Mouse (Mus musculus) central nervous system, embryonic 14 days (tissue): ENCODE results near the gene Nfic. TPM values are rescaled to one million over a fixed set of nuclear protein-coding genes. Genes with fewer than 3 reads are reported as not detected.

Source experiments
- polyA plus RNA-seq: library from polyadenylated mRNA; depleted of rRNA; stranded (reverse); fragments of >200 nt; gene quantifications from 2 replicates; pipeline ENCODE4 v1.2.3, GENCODE M21; 2012; rRNA removed

The Nfic gene
- polyA plus RNA-seq = 11.0 and 17.7 TPM in 2 replicates

DNA sequence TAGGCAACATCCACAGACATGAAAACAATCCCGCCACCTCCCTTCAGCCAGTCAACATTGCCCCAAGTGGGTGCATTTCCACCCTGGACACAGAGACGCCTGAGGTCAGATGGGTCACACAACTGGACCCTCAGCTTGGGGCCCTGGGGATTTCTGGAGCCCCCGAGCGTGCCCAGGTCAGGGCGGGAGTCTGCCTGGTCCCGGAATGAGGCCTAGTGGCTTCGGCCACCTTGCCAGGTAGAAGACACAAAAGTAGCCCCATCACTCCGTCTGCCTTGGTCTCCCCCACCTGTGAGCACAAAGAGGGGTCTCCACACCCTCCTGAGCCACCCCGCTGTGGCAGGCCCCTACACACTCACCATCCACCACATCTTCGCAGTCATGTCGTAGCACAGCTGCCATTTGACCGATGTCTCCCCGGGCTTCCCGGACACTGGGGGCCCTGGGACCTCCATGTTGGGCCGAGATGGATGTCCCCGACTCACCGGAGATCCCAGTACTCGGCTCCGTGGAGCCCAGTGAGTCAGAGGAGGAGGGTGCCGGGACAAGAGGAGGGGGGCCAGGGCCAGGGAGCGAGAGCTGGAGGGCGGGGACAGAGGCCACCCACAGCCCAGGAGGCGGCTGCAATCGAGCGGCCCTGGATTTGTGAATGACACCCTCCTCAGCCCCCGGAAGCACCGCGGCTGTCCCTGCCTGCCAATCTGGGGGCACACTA lies at the start of gene Nfic:
Gene Nfic, minus strand, starts transcription at position 455 of the 715 bp plus-strand sequence.

GRCm38 (mm10) chr10:81500032-81500431 lies 44.6 kb upstream of the Nfic start, which contains the start of gene S1pr4:
Gene S1pr4, minus strand, starts transcription at chr10:81500132.

GRCm38 (mm10) chr10:81496264-81496901 lies 40.9 kb upstream of the Nfic start, which contains the start of gene Ncln:
Gene Ncln, minus strand, starts transcription at chr10:81496392.

DNA sequence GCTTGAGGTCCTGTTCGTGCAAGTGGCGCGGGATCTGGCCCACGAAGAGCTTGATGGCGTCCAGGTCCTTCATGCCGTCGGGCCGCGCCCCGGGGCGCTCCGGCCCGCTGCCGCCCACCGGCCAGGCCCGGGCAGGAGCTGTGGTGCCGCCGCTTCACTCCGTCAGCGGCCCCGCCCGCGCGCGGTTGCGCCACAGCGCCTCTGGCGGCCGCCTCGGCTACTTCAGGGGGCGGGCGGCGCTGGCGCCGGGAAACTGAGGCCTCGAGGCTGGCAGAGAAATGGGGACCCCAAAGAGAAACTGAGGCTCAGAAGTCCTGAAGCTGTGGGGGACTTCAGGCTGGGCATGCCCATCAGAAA lies 27.1 kb upstream of the Nfic start, which contains the start of gene Celf5:
Gene Celf5, minus strand, starts transcription at position 177 of the 357 bp plus-strand sequence.

GRCm38 (mm10) chr10:81392781-81393185 lies 62.7 kb downstream of the Nfic start, which contains the start of gene Smim24:
Gene Smim24, plus strand, starts transcription at chr10:81393051.

DNA sequence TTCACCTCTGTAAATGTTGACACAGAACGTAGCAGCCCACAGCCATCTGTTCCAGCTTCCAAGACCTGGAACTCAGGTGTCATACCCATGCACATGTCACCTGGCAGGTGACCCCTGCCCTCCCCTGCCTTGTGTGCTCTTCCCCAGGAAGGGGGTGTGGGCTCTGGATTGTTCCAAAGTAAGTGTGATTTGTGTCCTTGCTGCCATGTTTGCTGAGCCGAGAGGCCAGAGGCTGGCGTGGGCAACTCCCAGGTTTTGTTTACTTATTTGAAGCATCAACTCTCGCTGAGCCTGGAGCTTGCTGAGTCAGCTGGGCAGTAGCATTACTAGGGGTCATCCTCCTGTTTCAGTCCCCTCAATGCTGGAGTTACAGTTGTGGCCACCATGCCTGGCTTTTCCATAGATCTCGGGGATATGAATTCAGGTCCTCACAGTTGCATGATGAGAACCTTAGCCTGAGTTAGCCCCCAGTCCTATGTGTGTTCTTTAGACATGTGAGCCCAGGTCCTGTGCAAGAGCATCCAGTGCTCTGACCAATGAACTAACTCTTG lies 66.9 kb downstream of the Nfic start, which contains the start of gene Gm48552:
Gene Gm48552, plus strand, starts transcription at position 501 of the 551 bp plus-strand sequence.

GRCm38 (mm10) chr10:81383802-81384604 lies 71.4 kb downstream of the Nfic start, which contains the start of the genes Dohh and Gm48551:
Gene Dohh, plus strand, starts transcription at chr10:81384428.
Gene Gm48551, plus strand, starts transcription at chr10:81384466.

DNA sequence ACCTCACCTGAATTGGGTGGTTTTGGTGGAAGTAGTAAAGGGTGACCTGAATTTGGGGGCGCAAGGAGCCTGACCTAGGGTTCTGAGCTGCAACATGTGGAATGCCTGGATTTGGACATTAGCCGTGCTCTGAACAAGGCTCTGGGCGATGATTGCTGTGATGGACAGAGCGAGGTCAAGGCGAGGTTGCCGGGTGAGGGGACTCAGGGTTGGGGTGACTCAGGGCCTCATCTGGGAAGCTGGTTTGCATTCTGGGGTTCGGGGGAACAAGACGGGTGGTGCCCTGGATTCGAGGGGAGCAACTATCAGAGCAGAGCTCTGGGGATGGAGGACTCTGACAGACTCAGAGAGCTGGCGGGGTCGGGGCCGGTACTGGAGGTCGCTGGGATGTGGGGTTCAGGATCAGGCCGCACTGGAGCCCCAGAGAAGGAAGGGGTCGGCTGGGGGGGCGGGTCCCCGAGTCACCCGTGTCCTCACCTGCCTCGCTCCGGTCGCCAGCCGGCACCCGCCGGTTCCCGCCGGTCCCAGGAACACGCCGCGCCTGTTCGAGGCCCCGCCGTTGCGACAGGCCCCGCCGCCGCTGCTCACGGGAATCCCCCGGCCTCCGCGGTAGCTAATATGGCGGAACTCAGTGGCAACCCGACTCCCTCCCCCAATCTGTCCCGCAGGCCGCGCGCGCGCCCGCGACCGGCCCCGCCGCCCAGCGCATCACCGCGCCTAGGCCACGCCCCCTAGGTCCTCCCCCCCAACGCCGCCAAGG lies 77.5 kb downstream of the Nfic start, which contains the start of gene Fzr1:
Gene Fzr1, minus strand, starts transcription at position 724 of the 760 bp plus-strand sequence.

GRCm38 (mm10) chr10:81365672-81366476 lies 89.6 kb downstream of the Nfic start, which contains the start of gene 4930404N11Rik:
Gene 4930404N11Rik, minus strand, starts transcription at chr10:81365816.

GRCm38 (mm10) chr10:81356991-81357844 lies 98.2 kb downstream of the Nfic start, which contains the start of gene Mfsd12:
Gene Mfsd12, plus strand, starts transcription at chr10:81357491.

DNA sequence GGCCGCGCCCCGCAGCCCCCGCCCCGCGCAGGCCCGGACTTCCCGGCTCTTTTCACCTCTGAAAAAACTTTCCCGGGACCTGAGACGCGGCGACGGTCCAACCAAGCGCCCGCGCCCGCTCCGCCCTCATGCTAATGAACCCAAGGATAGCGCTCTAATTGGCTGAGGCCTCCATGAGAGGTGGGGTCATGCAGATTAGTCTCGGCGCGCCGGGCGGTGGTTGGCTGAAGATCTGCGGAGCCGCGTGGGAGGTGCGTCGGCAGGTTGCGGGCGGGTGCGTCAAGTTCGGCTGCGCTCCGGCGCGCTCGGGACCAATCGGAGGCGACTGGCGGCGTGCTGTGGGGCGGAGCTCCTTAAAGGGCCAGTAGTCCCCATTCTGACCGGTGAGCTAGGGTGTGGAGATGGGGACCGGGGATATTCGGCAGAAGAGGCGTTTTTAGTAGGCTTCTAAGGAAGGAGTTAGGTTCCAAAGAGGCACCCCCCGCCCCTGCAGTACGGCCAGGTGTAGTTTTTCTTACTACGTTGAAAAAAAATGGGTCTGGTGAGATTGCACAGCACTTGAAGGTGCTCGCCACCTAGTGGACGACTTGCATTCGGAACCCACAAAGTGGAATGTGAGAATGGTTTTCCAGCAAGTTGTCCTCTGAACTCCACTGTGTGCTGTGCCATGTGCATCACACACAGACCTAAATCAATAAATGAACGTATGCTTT lies 104.9 kb downstream of the Nfic start, which contains the start of gene Hmg20b:
Gene Hmg20b, minus strand, starts transcription at position 130 of the 713 bp plus-strand sequence.

Other genes starting within 250 kb of the Nfic start
- 103 and 115 TPM in 2 replicates for gene Atcay, start 224.8 kb downstream of the Nfic start, polyA plus RNA-seq
- 56.2 and 61.9 TPM in 2 replicates for gene Zfr2, start 222.5 kb downstream of the Nfic start, polyA plus RNA-seq
- 27.4 and 30.6 TPM in 2 replicates for gene Matk, start 202.7 kb downstream of the Nfic start, polyA plus RNA-seq
- gene Mrpl54, start 188.7 kb downstream of the Nfic start, polyA plus RNA-seq = 88.3 and 93.2 TPM in 2 replicates
- gene Apba3, start 188.7 kb downstream of the Nfic start, polyA plus RNA-seq = 42.9 and 51.3 TPM in 2 replicates
- 4.5 and 4.8 TPM in 2 replicates for gene Tjp3, start 164.1 kb downstream of the Nfic start, polyA plus RNA-seq
- 190 and 197 TPM in 2 replicates for gene Pip5k1c, start 162.7 kb downstream of the Nfic start, polyA plus RNA-seq
- 43.9 and 45.0 TPM in 2 replicates for gene Cactin, start 134.5 kb downstream of the Nfic start, polyA plus RNA-seq
- gene Tbxa2r, start 126.9 kb downstream of the Nfic start, polyA plus RNA-seq = 3.5 and 4.3 TPM in 2 replicates
- gene Gipc3, start 112.4 kb downstream of the Nfic start, polyA plus RNA-seq = 0.04 and 0.13 TPM in 2 replicates
- 68.8 and 75.6 TPM in 2 replicates for gene Hmg20b, start 105.2 kb downstream of the Nfic start, polyA plus RNA-seq
- gene Mfsd12, start 98.1 kb downstream of the Nfic start, polyA plus RNA-seq = 10.2 and 11.7 TPM in 2 replicates
- 0.14 and 0.44 TPM in 2 replicates for gene 4930404N11Rik, start 89.8 kb downstream of the Nfic start, polyA plus RNA-seq
- gene Fzr1, start 77.1 kb downstream of the Nfic start, polyA plus RNA-seq = 130 and 138 TPM in 2 replicates
- 65.9 and 67.3 TPM in 2 replicates for gene Dohh, start 71.2 kb downstream of the Nfic start, polyA plus RNA-seq
- gene Gm48551, start 71.2 kb downstream of the Nfic start, polyA plus RNA-seq = 6.7 and 7.1 TPM in 2 replicates
- 8.2 and 10.2 TPM in 2 replicates for gene Gm48552, start 66.6 kb downstream of the Nfic start, polyA plus RNA-seq
- gene Smim24, start 62.6 kb downstream of the Nfic start, polyA plus RNA-seq = 3.1 and 3.9 TPM in 2 replicates
- 286 and 299 TPM in 2 replicates for gene Celf5, start 27.1 kb upstream of the Nfic start, polyA plus RNA-seq
- 145 and 155 TPM in 2 replicates for gene Ncln, start 40.8 kb upstream of the Nfic start, polyA plus RNA-seq
- 0.34 and 0.43 TPM in 2 replicates for gene S1pr4, start 44.5 kb upstream of the Nfic start, polyA plus RNA-seq
- gene Gna15, start 68.6 kb upstream of the Nfic start, polyA plus RNA-seq = 0.84 and 1.1 TPM in 2 replicates
- gene Gna11, start 89.6 kb upstream of the Nfic start, polyA plus RNA-seq = 94.4 and 98.2 TPM in 2 replicates
- 534 and 542 TPM in 2 replicates for gene Aes, start 103.9 kb upstream of the Nfic start, polyA plus RNA-seq
- gene Tle2, start 118.9 kb upstream of the Nfic start, polyA plus RNA-seq = 102 and 134 TPM in 2 replicates
- gene Tle6, start 145.4 kb upstream of the Nfic start, polyA plus RNA-seq = 5.5 and 10.4 TPM in 2 replicates
- gene BC025920, start 150.6 kb upstream of the Nfic start, polyA plus RNA-seq = 5.9 and 7.4 TPM in 2 replicates
- gene Sirt6, start 172.2 kb upstream of the Nfic start, polyA plus RNA-seq = 76.7 and 79.5 TPM in 2 replicates
- 70.6 and 82.1 TPM in 2 replicates for gene Ankrd24, start 172.9 kb upstream of the Nfic start, polyA plus RNA-seq
- gene Gm10778, start 193.4 kb upstream of the Nfic start, polyA plus RNA-seq = 3.0 and 3.1 TPM in 2 replicates
- 7.9 and 8.2 TPM in 2 replicates for gene Zfp433, start 249.2 kb upstream of the Nfic start, polyA plus RNA-seq